Mouse (Mus musculus): ENCODE data around the gene Purb. TPM values are rescaled to one million over a fixed set of nuclear protein-coding genes. Genes with fewer than 3 reads are reported as not detected.

Gene Purb
- polyA plus RNA-seq, 1 experiment from 2014 or later: 12.5 TPM

DNA sequence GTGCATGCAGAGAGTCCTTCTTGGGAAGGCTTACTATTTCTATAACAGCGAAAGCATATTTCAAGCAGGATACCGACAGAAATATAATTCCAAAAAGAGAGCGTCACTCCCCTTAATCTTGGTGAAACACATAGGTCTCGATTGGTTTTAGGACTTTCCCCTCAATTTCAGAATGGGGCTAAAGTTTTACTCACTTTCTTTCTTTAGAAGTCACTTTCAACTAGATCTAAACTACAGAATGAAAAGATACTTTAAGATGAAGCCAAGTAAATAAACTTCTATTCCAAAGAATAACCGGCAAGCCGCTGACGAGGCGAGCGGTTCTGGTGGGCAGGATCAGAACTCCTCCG lies 32.0 kb downstream of the Purb start:
- peak overlapping the region; percentile 71 for H3K4me2 ChIP-seq (ENCODE audit: low read length)
- H3K4me3 ChIP-seq (replicated peaks; ENCODE audit: low read depth, low read length): peak overlapping the region; percentile 82
- no peaks in the 10 kb centered on the region for H3K27me3 ChIP-seq (ENCODE audit: control insufficient read depth, insufficient read depth, low read length)
- no peaks in the 10 kb centered on the region for H3K9me3 ChIP-seq (ENCODE audit: control insufficient read depth, low read length)
- no peak for DNase-seq
- peaks cover 8% of the 10 kb centered on the region for H3K4me1 ChIP-seq (ENCODE audit: control insufficient read depth, insufficient read depth, low read length)
- H3K9ac ChIP-seq (replicated peaks; ENCODE audit: low read length): peak overlapping the region; percentile 79
- peak overlapping the region; percentile 94 for H3K27ac ChIP-seq (replicated peaks; ENCODE audit: low read depth, low read length)
- ATAC-seq (ENCODE audit: low FRiP score, low TSS enrichment): no peak
- under 1% methylated on average over 10 of the region's 10 CpGs for WGBS
- peaks cover 2% of the 10 kb centered on the region; the same call in 1 of the 2 replicates for H3K36me3 ChIP-seq (ENCODE audit: control insufficient read depth, insufficient read depth, low read length)

DNA sequence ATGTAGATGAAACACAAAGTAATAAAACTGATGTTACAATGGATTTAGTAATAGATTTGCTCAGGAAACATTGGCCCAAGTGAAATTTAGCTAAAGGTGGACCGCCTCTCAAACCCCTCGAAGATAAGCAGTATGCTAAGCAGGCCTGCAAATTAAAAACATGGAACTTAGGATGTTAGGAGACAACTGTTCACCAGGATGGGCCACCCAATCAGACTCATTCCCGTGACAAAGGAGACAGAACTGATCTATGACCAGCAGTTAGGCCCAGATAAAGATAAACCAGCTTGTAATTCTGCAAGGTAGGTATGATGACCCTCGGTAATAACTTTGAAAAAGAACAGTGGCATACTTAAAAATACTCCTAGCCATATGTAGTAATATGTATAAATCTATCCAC lies 32.6 kb downstream of the Purb start:
- peaks cover 5% of the 10 kb centered on the region for H3K36me3 ChIP-seq (ENCODE audit: control insufficient read depth, insufficient read depth, low read length)
- peaks cover 8% of the 10 kb centered on the region for H3K4me1 ChIP-seq (ENCODE audit: control insufficient read depth, insufficient read depth, low read length)
- H3K27ac ChIP-seq (replicated peaks; ENCODE audit: low read depth, low read length): no peak overlapping the region
- ATAC-seq (ENCODE audit: low FRiP score, low TSS enrichment) (no peak), DNase-seq (no peak)
- WGBS: 49% methylated on average over 4 of the region's 4 CpGs
- H3K4me3 ChIP-seq (replicated peaks; ENCODE audit: low read depth, low read length): peak overlapping the region; percentile 82
- no peaks in the 10 kb centered on the region for H3K9me3 ChIP-seq (ENCODE audit: control insufficient read depth, low read length)
- H3K27me3 ChIP-seq (ENCODE audit: control insufficient read depth, insufficient read depth, low read length): no peaks in the 10 kb centered on the region
- peak overlapping the region; percentile 79; the same call in 1 of the 2 replicates for H3K9ac ChIP-seq (replicated peaks; ENCODE audit: low read length)
- H3K4me2 ChIP-seq (ENCODE audit: low read length): peak overlapping the region; percentile 71

GRCm38 (mm10) chr11:6442566-6442965 lies 33.2 kb downstream of the Purb start:
- Histone ChIP-seq H3K4me2 (ENCODE audit: low read length) (no peak overlapping the region), H3K27ac (replicated peaks; ENCODE audit: low read depth, low read length) (no peak overlapping the region), H3K27me3 (ENCODE audit: control insufficient read depth, insufficient read depth, low read length) (no peaks in the 10 kb centered on the region), H3K9me3 (ENCODE audit: control insufficient read depth, low read length) (no peaks in the 10 kb centered on the region), H3K4me1 (ENCODE audit: control insufficient read depth, insufficient read depth, low read length) (peaks cover 8% of the 10 kb centered on the region), H3K4me3 (replicated peaks; ENCODE audit: low read depth, low read length) (no peak overlapping the region), H3K9ac (replicated peaks; ENCODE audit: low read length) (no peak overlapping the region), H3K36me3 (ENCODE audit: control insufficient read depth, insufficient read depth, low read length) (peaks cover 10% of the 10 kb centered on the region)
- no peak for DNase-seq
- ATAC-seq (ENCODE audit: low FRiP score, low TSS enrichment): no peak
- WGBS: 97% methylated on average over 4 of the region's 4 CpGs

DNA sequence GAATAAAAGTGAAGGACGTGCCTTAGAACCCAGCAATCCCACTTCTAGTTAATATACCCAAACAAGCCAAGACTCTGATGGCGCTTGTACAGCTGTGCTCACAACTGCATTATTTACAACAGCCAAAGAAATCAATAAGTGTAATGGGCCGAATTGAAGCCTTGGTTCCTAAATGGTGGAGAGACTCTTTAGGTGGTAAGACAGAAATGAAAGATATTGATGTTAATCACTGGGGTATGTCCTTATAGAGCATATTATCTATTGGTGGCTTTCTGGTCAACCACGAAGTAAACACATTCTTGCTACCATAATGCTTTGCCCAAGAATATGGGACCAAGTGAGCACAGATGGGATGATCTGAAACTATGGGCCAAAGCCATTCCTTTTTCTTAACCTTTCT lies 35.5 kb downstream of the Purb start:
- ATAC-seq (ENCODE audit: low FRiP score, low TSS enrichment) (no peak), DNase-seq (no peak)
- Histone ChIP-seq H3K9me3 (ENCODE audit: control insufficient read depth, low read length) (no peaks in the 10 kb centered on the region), H3K9ac (replicated peaks; ENCODE audit: low read length) (no peak overlapping the region), H3K4me3 (replicated peaks; ENCODE audit: low read depth, low read length) (no peak overlapping the region), H3K27me3 (ENCODE audit: control insufficient read depth, insufficient read depth, low read length) (no peaks in the 10 kb centered on the region), H3K27ac (replicated peaks; ENCODE audit: low read depth, low read length) (no peak overlapping the region), H3K4me2 (ENCODE audit: low read length) (no peak overlapping the region), H3K4me1 (ENCODE audit: control insufficient read depth, insufficient read depth, low read length) (peaks cover 8% of the 10 kb centered on the region), H3K36me3 (ENCODE audit: control insufficient read depth, insufficient read depth, low read length) (peaks cover 31% of the 10 kb centered on the region)
- 91% methylated on average over 4 of the region's 4 CpGs for WGBS

- Histone ChIP-seq H3K27ac (replicated peaks; ENCODE audit: low read depth, low read length) (no peak overlapping the region), H3K9ac (replicated peaks; ENCODE audit: low read length) (no peak overlapping the region), H3K27me3 (ENCODE audit: control insufficient read depth, insufficient read depth, low read length) (no peaks in the 10 kb centered on the region), H3K9me3 (ENCODE audit: control insufficient read depth, low read length) (no peaks in the 10 kb centered on the region), H3K4me1 (ENCODE audit: control insufficient read depth, insufficient read depth, low read length) (0 out of 2 replicates have a peak, but pooled peaks cover 1% of the 10 kb centered on the region), H3K4me3 (replicated peaks; ENCODE audit: low read depth, low read length) (no peak overlapping the region), H3K36me3 (ENCODE audit: control insufficient read depth, insufficient read depth, low read length) (peaks cover 56% of the 10 kb centered on the region), H3K4me2 (ENCODE audit: low read length) (no peak overlapping the region)
- DNase-seq (no peak), ATAC-seq (ENCODE audit: low FRiP score, low TSS enrichment) (no peak)
- 94% methylated on average over 2 of the region's 2 CpGs for WGBS
Observed at GRCm38 (mm10) chr11:6437667-6438066, 38.0 kb downstream of the Purb start.

GRCm38 (mm10) chr11:6436442-6436841 lies 39.3 kb downstream of the Purb start:
- Histone ChIP-seq H3K36me3 (ENCODE audit: control insufficient read depth, insufficient read depth, low read length) (peaks cover 68% of the 10 kb centered on the region), H3K9ac (replicated peaks; ENCODE audit: low read length) (no peak overlapping the region), H3K4me2 (ENCODE audit: low read length) (no peak overlapping the region), H3K4me3 (replicated peaks; ENCODE audit: low read depth, low read length) (no peak overlapping the region), H3K27me3 (ENCODE audit: control insufficient read depth, insufficient read depth, low read length) (no peaks in the 10 kb centered on the region), H3K9me3 (ENCODE audit: control insufficient read depth, low read length) (no peaks in the 10 kb centered on the region), H3K4me1 (ENCODE audit: control insufficient read depth, insufficient read depth, low read length) (no peaks in the 10 kb centered on the region), H3K27ac (replicated peaks; ENCODE audit: low read depth, low read length) (no peak overlapping the region)
- DNase-seq (peak; percentile 46), ATAC-seq (ENCODE audit: low FRiP score, low TSS enrichment) (no peak)
- WGBS: 65% methylated on average over 8 of the region's 8 CpGs

DNA sequence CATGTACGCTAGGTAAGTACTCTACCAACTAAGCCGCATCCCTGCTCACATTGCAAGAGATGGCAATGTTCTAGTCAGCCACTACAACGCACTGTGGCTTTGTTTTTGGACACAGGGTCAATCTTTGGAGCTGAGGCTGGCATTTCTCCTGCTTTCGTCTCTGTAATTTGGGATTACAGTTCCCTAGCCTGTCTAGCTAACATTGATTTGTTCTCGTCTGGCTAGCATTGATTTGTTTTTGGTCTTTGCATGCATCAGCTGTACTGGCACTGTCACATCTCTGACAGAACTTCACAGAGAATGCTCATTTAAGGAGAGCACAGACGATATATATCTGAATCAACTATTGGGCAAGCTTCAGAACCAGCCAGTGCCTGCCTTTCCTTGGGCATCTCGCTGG lies 45.5 kb downstream of the Purb start:
- H3K36me3 ChIP-seq (ENCODE audit: control insufficient read depth, insufficient read depth, low read length): peaks cover 92% of the 10 kb centered on the region

GRCm38 (mm10) chr11:6420722-6421350 lies 54.9 kb downstream of the Purb start:
- Histone ChIP-seq H3K4me3 (replicated peaks; ENCODE audit: low read depth, low read length) (no peak overlapping the region), H3K9ac (replicated peaks; ENCODE audit: low read length) (no peak overlapping the region), H3K27ac (replicated peaks; ENCODE audit: low read depth, low read length) (no peak overlapping the region), H3K4me2 (ENCODE audit: low read length) (no peak overlapping the region), H3K36me3 (ENCODE audit: control insufficient read depth, insufficient read depth, low read length) (peaks cover 70% of the 10 kb centered on the region), H3K4me1 (ENCODE audit: control insufficient read depth, insufficient read depth, low read length) (peaks cover 11% of the 10 kb centered on the region), H3K27me3 (ENCODE audit: control insufficient read depth, insufficient read depth, low read length) (no peaks in the 10 kb centered on the region), H3K9me3 (ENCODE audit: control insufficient read depth, low read length) (no peaks in the 10 kb centered on the region)
- DNase-seq (no peak), ATAC-seq (ENCODE audit: low FRiP score, low TSS enrichment) (no peak)
- WGBS: 77% methylated on average over 2 of the region's 2 CpGs

More for the DNA sequence above, 45.5 kb downstream of the Purb start:
- H3K4me3 ChIP-seq (replicated peaks; ENCODE audit: low read depth, low read length): no peak overlapping the region
- 92% methylated on average over 7 of the region's 7 CpGs for WGBS
- DNase-seq (no peak), ATAC-seq (ENCODE audit: low FRiP score, low TSS enrichment) (no peak)
- H3K27ac ChIP-seq (replicated peaks; ENCODE audit: low read depth, low read length): no peak overlapping the region
- no peaks in the 10 kb centered on the region for H3K27me3 ChIP-seq (ENCODE audit: control insufficient read depth, insufficient read depth, low read length)
- H3K4me2 ChIP-seq (ENCODE audit: low read length): no peak overlapping the region
- H3K4me1 ChIP-seq (ENCODE audit: control insufficient read depth, insufficient read depth, low read length): no peaks in the 10 kb centered on the region
- H3K9me3 ChIP-seq (ENCODE audit: control insufficient read depth, low read length): no peaks in the 10 kb centered on the region
- H3K9ac ChIP-seq (replicated peaks; ENCODE audit: low read length): no peak overlapping the region

GRCm38 (mm10) chr11:6420283-6420703 lies 55.4 kb downstream of the Purb start:
- Histone ChIP-seq H3K4me3 (replicated peaks; ENCODE audit: low read depth, low read length) (no peak overlapping the region), H3K27me3 (ENCODE audit: control insufficient read depth, insufficient read depth, low read length) (no peaks in the 10 kb centered on the region), H3K9ac (replicated peaks; ENCODE audit: low read length) (no peak overlapping the region), H3K4me2 (ENCODE audit: low read length) (no peak overlapping the region), H3K4me1 (ENCODE audit: control insufficient read depth, insufficient read depth, low read length) (peaks cover 11% of the 10 kb centered on the region), H3K9me3 (ENCODE audit: control insufficient read depth, low read length) (no peaks in the 10 kb centered on the region), H3K36me3 (ENCODE audit: control insufficient read depth, insufficient read depth, low read length) (peaks cover 67% of the 10 kb centered on the region), H3K27ac (replicated peaks; ENCODE audit: low read depth, low read length) (no peak overlapping the region)
- WGBS: 34% methylated on average over 1 of the region's 1 CpGs
- DNase-seq (no peak), ATAC-seq (ENCODE audit: low FRiP score, low TSS enrichment) (no peak)
